Mouse (Mus musculus) layer of hippocampus, adult 2 months (tissue): ENCODE measurements at regions not wholly inside any gene's neighbourhood (a gene's known extent, or its start where the extent isn't known, plus 50 kb on each side); places are given as distances from the start of the nearest gene placed in this dataset.
"Not testable (repeated sequence)": the region's sequence is repeated elsewhere in the genome, so short reads cannot be mapped to it uniquely, and the experiment has no call there.

Experiments used
- DNase-seq, 2 experiments: peaks; one replicate each; pipeline ENCODE4 v3.0.0; 2022; ENCODE audit warnings: low spot score in 2 of 2
- H3K27ac ChIP-seq: fragments of 200-600 bp; 2 replicates; pipeline ENCODE4 v1.8.1; 2022
- H3K4me3 ChIP-seq: fragments of 200-600 bp; 2 replicates; pipeline ENCODE4 v1.8.1; 2022; ENCODE audit warnings: mild to moderate bottlenecking
- CTCF ChIP-seq: fragments of 200-600 bp; conservative IDR thresholded peaks from 2 replicates; pipeline ENCODE4 v1.8.1; 2022; ENCODE audit warnings: antibody characterized with exemption, mild to moderate bottlenecking, moderate library complexity

DNA sequence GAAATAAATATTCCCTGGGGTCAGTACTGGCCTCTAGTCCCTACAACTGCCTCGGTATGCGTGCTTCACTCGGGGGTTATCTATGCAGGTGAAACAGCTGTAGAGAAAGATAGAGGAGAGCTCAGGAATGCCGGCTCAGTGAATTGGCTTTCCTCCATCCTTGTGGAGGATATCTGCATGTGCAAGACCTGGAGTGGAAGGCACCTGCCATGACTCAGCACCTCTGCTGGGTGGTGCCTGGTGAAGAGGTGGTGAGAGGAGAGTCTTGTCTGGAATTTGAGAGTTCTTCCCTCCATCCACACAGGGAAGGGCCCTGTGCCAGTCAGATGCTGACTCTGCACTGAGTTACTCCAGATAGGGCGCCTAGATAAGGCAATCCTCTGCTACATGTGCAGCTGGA, 152.4 kb upstream of the Bcor start:
- DNase-seq = no peak
- no peak overlapping the region for H3K4me3 ChIP-seq
- TF ChIP-seq CTCF = no peak

DNA sequence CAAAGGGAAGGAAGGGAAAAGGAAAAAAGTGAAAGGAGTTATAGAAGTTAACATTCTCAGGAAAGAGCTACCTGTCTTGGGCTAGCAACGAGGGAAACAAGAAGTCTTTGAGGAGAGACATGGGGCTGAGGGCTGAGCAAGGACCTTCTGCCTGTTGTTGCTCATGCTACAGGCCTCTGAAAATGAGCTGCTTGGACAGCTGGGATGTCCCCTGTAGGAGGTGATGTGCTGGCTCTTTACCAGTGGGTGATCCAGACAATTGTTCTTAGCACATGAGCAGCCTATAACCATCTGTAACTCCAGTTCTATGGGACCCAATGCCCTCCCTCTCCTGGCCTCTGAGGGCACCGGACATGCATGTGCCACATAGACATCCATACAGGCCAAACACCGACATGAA, 155.5 kb upstream of the Bcor start:
- no peak for TF ChIP-seq CTCF
- no peak overlapping the region for H3K4me3 ChIP-seq
- H3K27ac ChIP-seq = no peak overlapping the region
- no peak for DNase-seq

More for the DNA sequence above, 152.4 kb upstream of the Bcor start:
- no peak overlapping the region for H3K27ac ChIP-seq

DNA sequence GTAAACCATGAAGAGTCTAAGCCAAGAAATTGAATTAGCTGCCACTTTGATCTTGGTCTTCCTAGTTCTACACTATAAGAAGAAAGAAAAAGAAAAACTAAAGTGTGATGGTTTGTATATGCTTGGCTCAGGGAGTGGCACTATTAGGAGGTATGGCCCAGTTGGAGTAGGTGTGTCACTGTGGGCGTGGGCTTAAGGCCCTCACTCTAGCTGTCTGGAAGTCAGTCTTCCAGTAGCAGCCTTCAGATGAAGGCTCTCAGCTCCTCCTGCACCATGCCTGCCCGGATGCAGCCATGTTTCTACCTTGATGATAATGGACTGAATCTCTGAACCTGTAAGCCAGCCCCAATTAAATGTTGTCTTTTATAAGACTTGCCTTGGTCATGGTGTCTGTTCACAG, 157.3 kb upstream of the Bcor start:
- not testable (repeated sequence) for H3K27ac ChIP-seq, H3K4me3 ChIP-seq, DNase-seq

GRCm38 (mm10) chrX:12318848-12319651, 158.9 kb upstream of the Bcor start:
- TF ChIP-seq CTCF = no peak
- DNase-seq = no peak
- no peak overlapping the region for H3K4me3 ChIP-seq
- no peak overlapping the region for H3K27ac ChIP-seq

DNA sequence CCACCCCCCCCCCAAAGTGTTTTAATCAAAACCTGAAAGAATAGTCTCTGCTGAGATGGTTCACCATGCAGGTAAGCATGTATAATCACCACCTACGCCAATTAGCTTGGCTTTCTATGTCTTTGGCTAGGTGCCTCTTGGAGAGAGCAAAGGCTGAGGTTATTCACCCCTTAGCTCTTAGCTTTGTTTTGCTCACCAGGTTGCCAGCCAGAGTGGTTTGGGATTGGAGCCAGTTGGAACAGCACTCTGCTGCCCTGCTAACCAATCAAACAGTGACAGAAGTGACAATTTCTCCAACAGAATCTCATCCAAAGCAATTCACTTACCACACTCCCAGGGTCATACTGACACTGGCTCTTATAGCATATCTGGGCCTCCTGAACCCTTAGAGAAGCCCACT, 162.3 kb upstream of the Bcor start:
- no peak for DNase-seq
- Histone ChIP-seq H3K4me3 (no peak overlapping the region), H3K27ac (no peak overlapping the region)
- no peak for TF ChIP-seq CTCF

DNA sequence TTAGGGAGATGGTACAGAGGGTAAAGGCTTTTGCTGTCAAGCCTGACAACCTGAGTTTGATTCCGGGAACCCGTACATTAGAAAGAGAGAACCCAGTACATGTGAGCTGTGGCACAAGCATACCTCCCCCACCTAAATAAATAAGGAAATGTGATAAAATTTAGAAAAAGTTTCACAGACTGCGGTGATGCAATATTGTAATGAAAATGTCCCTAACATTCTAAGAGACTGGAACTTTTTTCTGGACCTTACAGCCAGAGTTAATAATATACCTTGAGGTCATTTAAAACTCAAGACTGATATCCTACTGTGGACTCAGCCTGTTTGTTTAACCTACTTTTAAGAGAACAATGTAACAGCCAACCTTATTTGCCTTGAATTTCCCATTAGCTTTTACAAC, 163.1 kb upstream of the Bcor start:
- no peak for DNase-seq
- TF ChIP-seq CTCF = no peak
- no peak overlapping the region for H3K27ac ChIP-seq
- H3K4me3 ChIP-seq = no peak overlapping the region

- H3K4me3 ChIP-seq = no peak overlapping the region
- TF ChIP-seq CTCF = no peak
- no peak for DNase-seq
- no peak overlapping the region for H3K27ac ChIP-seq
These were observed 163.7 kb upstream of the Bcor start for GRCm38 (mm10) chrX:12323812-12324211.

DNA sequence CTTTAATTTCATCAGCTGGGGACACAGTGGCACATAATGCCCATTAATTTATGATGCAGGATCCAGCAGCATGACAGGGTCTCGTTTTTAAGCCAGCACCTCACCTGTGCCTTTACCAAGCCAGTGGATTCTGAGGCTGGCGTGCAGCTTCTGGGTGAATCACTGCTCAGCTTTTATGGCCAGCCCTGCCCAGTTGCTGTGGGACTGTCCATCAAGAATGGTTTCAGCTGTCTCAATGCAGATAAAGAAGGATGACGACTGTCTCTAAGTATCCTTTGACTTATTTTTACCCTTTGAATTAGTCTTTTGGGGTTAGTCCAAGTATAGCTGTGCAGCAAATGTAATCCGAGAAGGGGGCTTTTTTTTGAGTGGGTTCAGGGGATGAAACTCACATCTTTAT, 167.3 kb upstream of the Bcor start:
- no peak for DNase-seq
- no peak overlapping the region for H3K4me3 ChIP-seq

GRCm38 (mm10) chrX:12340561-12340960, 180.4 kb upstream of the Bcor start:
- Histone ChIP-seq H3K27ac (no peak overlapping the region), H3K4me3 (no peak overlapping the region)
- no peak for TF ChIP-seq CTCF
- DNase-seq = no peak

More for the DNA sequence above, 167.3 kb upstream of the Bcor start:
- no peak for TF ChIP-seq CTCF
- H3K27ac ChIP-seq = no peak overlapping the region

GRCm38 (mm10) chrX:12341356-12341965, 181.3 kb upstream of the Bcor start:
- no peak for TF ChIP-seq CTCF
- no peak overlapping the region for H3K27ac ChIP-seq
- no peak for DNase-seq
- no peak overlapping the region for H3K4me3 ChIP-seq

GRCm38 (mm10) chrX:12344805-12345555, 184.8 kb upstream of the Bcor start:
- no peak for TF ChIP-seq CTCF
- DNase-seq = no peak
- H3K4me3 ChIP-seq = no peak overlapping the region
- no peak overlapping the region for H3K27ac ChIP-seq

GRCm38 (mm10) chrX:12346856-12347255, 186.7 kb upstream of the Bcor start:
- DNase-seq = no peak
- Histone ChIP-seq H3K27ac (no peak overlapping the region), H3K4me3 (no peak overlapping the region)
- no peak for TF ChIP-seq CTCF

GRCm38 (mm10) chrX:12348117-12348516, 188.0 kb upstream of the Bcor start:
- DNase-seq = no peak
- peak; percentile 43 for TF ChIP-seq CTCF
- Histone ChIP-seq H3K4me3 (no peak overlapping the region), H3K27ac (no peak overlapping the region)
